Mouse (Mus musculus): ENCODE data around the gene Nup210l. TPM values are rescaled to one million over a fixed set of nuclear protein-coding genes. Genes with fewer than 3 reads are reported as not detected.

Nup210l gene
- polyA plus RNA-seq, 1 experiment from 2014 or later: 0.10 TPM

GRCm38 (mm10) chr3:90155996-90156395 lies 52.1 kb downstream of the Nup210l start:
- Histone ChIP-seq H3K36me3 (ENCODE audit: insufficient read depth, low read length) (no peaks in the 10 kb centered on the region), H3K27ac (ENCODE audit: low read length) (no peak overlapping the region), H3K9ac (replicated peaks; ENCODE audit: low read depth) (no peak overlapping the region), H3K27me3 (replicated peaks; ENCODE audit: insufficient read depth, low read length) (no peaks in the 10 kb centered on the region), H3K4me2 (replicated peaks; ENCODE audit: low read depth, low read length) (no peak overlapping the region), H3K4me3 (ENCODE audit: low read depth, low read length) (no peak overlapping the region), H3K9me3 (ENCODE audit: low read length) (no peaks in the 10 kb centered on the region), H3K4me1 (ENCODE audit: insufficient read depth, low read depth, low read length) (no peaks in the 10 kb centered on the region)
- 55% methylated on average over 5 of the region's 5 CpGs for WGBS
- TF ChIP-seq EP300 (IDR thresholded peaks at IDR 0.05) (no peak), CTCF (IDR thresholded peaks at IDR 0.05) (no peak)
- DNase-seq (ENCODE audit: low spot score) (no peak), ATAC-seq (no peak)

GRCm38 (mm10) chr3:90159757-90160156 lies 55.8 kb downstream of the Nup210l start:
- Histone ChIP-seq H3K4me1 (ENCODE audit: insufficient read depth, low read depth, low read length) (no peaks in the 10 kb centered on the region), H3K27me3 (replicated peaks; ENCODE audit: insufficient read depth, low read length) (no peaks in the 10 kb centered on the region), H3K9ac (replicated peaks; ENCODE audit: low read depth) (no peak overlapping the region), H3K36me3 (ENCODE audit: insufficient read depth, low read length) (no peaks in the 10 kb centered on the region), H3K4me2 (replicated peaks; ENCODE audit: low read depth, low read length) (no peak overlapping the region), H3K9me3 (ENCODE audit: low read length) (no peaks in the 10 kb centered on the region), H3K4me3 (ENCODE audit: low read depth, low read length) (no peak overlapping the region), H3K27ac (ENCODE audit: low read length) (no peak overlapping the region)
- TF ChIP-seq EP300 (IDR thresholded peaks at IDR 0.05) (no peak), CTCF (IDR thresholded peaks at IDR 0.05) (no peak)
- DNase-seq (ENCODE audit: low spot score) (no peak), ATAC-seq (no peak)
- 81% methylated on average over 9 of the region's 9 CpGs for WGBS

- H3K27ac ChIP-seq (ENCODE audit: low read length): no peak overlapping the region
- 75% methylated on average over 3 of the region's 3 CpGs for WGBS
- H3K36me3 ChIP-seq (ENCODE audit: insufficient read depth, low read length): no peaks in the 10 kb centered on the region
- H3K27me3 ChIP-seq (replicated peaks; ENCODE audit: insufficient read depth, low read length): no peaks in the 10 kb centered on the region
- ATAC-seq: no peak
- TF ChIP-seq CTCF (IDR thresholded peaks at IDR 0.05) (0 out of 2 replicates have a peak, but pooled peaks have one; percentile 15), EP300 (IDR thresholded peaks at IDR 0.05) (no peak)
- no peak for DNase-seq (ENCODE audit: low spot score)
- no peaks in the 10 kb centered on the region for H3K4me1 ChIP-seq (ENCODE audit: insufficient read depth, low read depth, low read length)
- no peaks in the 10 kb centered on the region for H3K9me3 ChIP-seq (ENCODE audit: low read length)
- H3K4me2 ChIP-seq (replicated peaks; ENCODE audit: low read depth, low read length): no peak overlapping the region
- no peak overlapping the region for H3K9ac ChIP-seq (replicated peaks; ENCODE audit: low read depth)
- no peak overlapping the region for H3K4me3 ChIP-seq (ENCODE audit: low read depth, low read length)
Observed at GRCm38 (mm10) chr3:90161541-90161940, 57.6 kb downstream of the Nup210l start.

GRCm38 (mm10) chr3:90179566-90179965 lies 75.6 kb downstream of the Nup210l start:
- Histone ChIP-seq H3K4me3 (ENCODE audit: low read depth, low read length) (no peak overlapping the region), H3K4me1 (ENCODE audit: insufficient read depth, low read depth, low read length) (no peaks in the 10 kb centered on the region), H3K36me3 (ENCODE audit: insufficient read depth, low read length) (no peaks in the 10 kb centered on the region), H3K27me3 (replicated peaks; ENCODE audit: insufficient read depth, low read length) (no peaks in the 10 kb centered on the region), H3K9ac (replicated peaks; ENCODE audit: low read depth) (no peak overlapping the region), H3K27ac (ENCODE audit: low read length) (no peak overlapping the region), H3K9me3 (ENCODE audit: low read length) (no peaks in the 10 kb centered on the region), H3K4me2 (replicated peaks; ENCODE audit: low read depth, low read length) (no peak overlapping the region)
- TF ChIP-seq EP300 (IDR thresholded peaks at IDR 0.05) (no peak), CTCF (IDR thresholded peaks at IDR 0.05) (no peak)
- WGBS: 52% methylated on average over 3 of the region's 3 CpGs
- no peak for ATAC-seq
- DNase-seq (ENCODE audit: low spot score): no peak

- Histone ChIP-seq H3K9me3 (ENCODE audit: low read length) (no peaks in the 10 kb centered on the region), H3K36me3 (ENCODE audit: insufficient read depth, low read length) (no peaks in the 10 kb centered on the region), H3K4me2 (replicated peaks; ENCODE audit: low read depth, low read length) (no peak overlapping the region), H3K9ac (replicated peaks; ENCODE audit: low read depth) (no peak overlapping the region), H3K4me3 (ENCODE audit: low read depth, low read length) (no peak overlapping the region), H3K27ac (ENCODE audit: low read length) (no peak overlapping the region), H3K4me1 (ENCODE audit: insufficient read depth, low read depth, low read length) (no peaks in the 10 kb centered on the region), H3K27me3 (replicated peaks; ENCODE audit: insufficient read depth, low read length) (no peaks in the 10 kb centered on the region)
- no peak for ATAC-seq
- WGBS: 50% methylated on average over 3 of the region's 3 CpGs
- TF ChIP-seq CTCF (IDR thresholded peaks at IDR 0.05): no peak
- no peak for TF ChIP-seq EP300 (IDR thresholded peaks at IDR 0.05)
- DNase-seq (ENCODE audit: low spot score): peak; percentile 17
Observed at GRCm38 (mm10) chr3:90183581-90183980, 79.6 kb downstream of the Nup210l start.

- Histone ChIP-seq H3K4me2 (replicated peaks; ENCODE audit: low read depth, low read length) (no peak overlapping the region), H3K27ac (ENCODE audit: low read length) (no peak overlapping the region), H3K4me1 (ENCODE audit: insufficient read depth, low read depth, low read length) (no peaks in the 10 kb centered on the region), H3K9me3 (ENCODE audit: low read length) (no peaks in the 10 kb centered on the region), H3K9ac (replicated peaks; ENCODE audit: low read depth) (no peak overlapping the region), H3K36me3 (ENCODE audit: insufficient read depth, low read length) (no peaks in the 10 kb centered on the region), H3K27me3 (replicated peaks; ENCODE audit: insufficient read depth, low read length) (no peaks in the 10 kb centered on the region), H3K4me3 (ENCODE audit: low read depth, low read length) (no peak overlapping the region)
- 62% methylated on average over 11 of the region's 11 CpGs for WGBS
- TF ChIP-seq EP300 (IDR thresholded peaks at IDR 0.05) (no peak), CTCF (IDR thresholded peaks at IDR 0.05) (no peak)
- ATAC-seq: no peak
- DNase-seq (ENCODE audit: low spot score): no peak
Observed at GRCm38 (mm10) chr3:90190859-90191510, 87.1 kb downstream of the Nup210l start.
